Mouse (Mus musculus) limb, embryonic 15.5 days (tissue): ENCODE measurements around the gene Smad1. TPM values are rescaled to one million over a fixed set of nuclear protein-coding genes. Genes with fewer than 3 reads are reported as not detected.
A peak's percentile ranks its signal among the peaks of the same experiment; 100 is the strongest.

Experiments used
- ATAC-seq: fragments of 200-750 bp; cut with Nextera tagmentation; 2 replicates; pipeline ENCODE4 v1.8.0; 2017; ENCODE audit warnings: low read depth, moderate TSS enrichment; ENCODE audit not compliant: insufficient number of reproducible peaks, low FRiP score, low TSS enrichment
- H3K27ac ChIP-seq: fragments of 300-500 bp; sonication (generic); 2 replicates; pipeline ENCODE4 v1.5.1; 2015; ENCODE audit warnings: moderate library complexity, mild to moderate bottlenecking, inconsistent platforms
- H3K27me3 ChIP-seq: fragments of 300-500 bp; sonication (generic); 2 replicates; pipeline ENCODE4 v1.6.1; 2015; ENCODE audit warnings: inconsistent platforms
- H3K36me3 ChIP-seq: fragments of 300-500 bp; sonication (generic); 2 replicates; pipeline ENCODE4 v1.6.1; 2015; ENCODE audit warnings: inconsistent platforms
- H3K4me1 ChIP-seq: fragments of 300-500 bp; sonication (generic); 2 replicates; pipeline ENCODE4 v1.6.1; 2015; ENCODE audit warnings: inconsistent platforms
- H3K4me2 ChIP-seq: fragments of 300-500 bp; sonication (generic); 2 replicates; pipeline ENCODE4 v1.6.1; 2015; ENCODE audit warnings: mild to moderate bottlenecking, inconsistent platforms
- H3K4me3 ChIP-seq: fragments of 300-500 bp; sonication (generic); 2 replicates; pipeline ENCODE4 v1.5.1; 2015; ENCODE audit warnings: mild to moderate bottlenecking, inconsistent platforms
- H3K9ac ChIP-seq: fragments of 300-500 bp; sonication (generic); 2 replicates; pipeline ENCODE4 v1.6.1; 2015; ENCODE audit warnings: inconsistent platforms
- H3K9me3 ChIP-seq: fragments of 300-500 bp; sonication (generic); 2 replicates; pipeline ENCODE4 v1.6.1; 2016; ENCODE audit warnings: inconsistent platforms
- WGBS: fragments of 180-500 bp; shearing (Covaris S2); methylation state at CpG from one replicate; pipeline ENCODE4 v1.1.7; 2015; 5-methylcytosine and 5-hydroxymethylcytosine counted together
- polyA plus RNA-seq: library from polyadenylated mRNA; unstranded; fragments of >200 nt; fragmentation: Nextera tagmentation; extraction: Ambion mirVana; gene quantifications from 2 replicates; pipeline ENCODE4 v1.2.1, GENCODE M21; 2015

Smad1 gene
- polyA plus RNA-seq, 1 experiment from 2014 or later, result 54.2 TPM

DNA sequence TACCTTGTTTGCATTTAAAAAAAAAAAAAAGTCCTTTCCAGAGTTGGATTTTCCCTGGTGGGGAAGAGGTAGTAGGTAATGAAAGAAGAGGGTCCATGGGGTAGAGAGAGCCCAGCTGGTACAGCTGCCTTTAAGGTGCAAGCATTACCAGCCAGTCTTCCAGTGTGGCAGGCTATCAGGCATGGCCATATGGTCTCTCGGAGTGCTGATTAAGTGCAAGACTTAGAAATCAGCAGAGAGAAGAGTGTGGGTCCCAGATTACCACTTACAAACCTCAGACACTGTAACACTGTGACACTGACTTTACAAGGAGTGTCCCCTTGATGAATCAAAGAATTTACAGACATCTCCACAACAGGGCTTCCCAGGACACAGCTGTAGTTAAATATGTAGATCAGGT is 18.9 kb downstream of the Smad1 start:
- Histone ChIP-seq H3K36me3 (0 out of 2 replicates have a peak, but pooled peaks cover 4% of the 10 kb centered on the region), H3K27me3 (no peaks in the 10 kb centered on the region), H3K9me3 (no peaks in the 10 kb centered on the region), H3K4me2 (no peak overlapping the region), H3K4me1 (peaks cover 58% of the 10 kb centered on the region), H3K4me3 (no peak overlapping the region), H3K9ac (no peak overlapping the region), H3K27ac (no peak overlapping the region)
- WGBS, result 39% methylated on average over 1 of the region's 1 CpGs
- ATAC-seq, result no peak

DNA sequence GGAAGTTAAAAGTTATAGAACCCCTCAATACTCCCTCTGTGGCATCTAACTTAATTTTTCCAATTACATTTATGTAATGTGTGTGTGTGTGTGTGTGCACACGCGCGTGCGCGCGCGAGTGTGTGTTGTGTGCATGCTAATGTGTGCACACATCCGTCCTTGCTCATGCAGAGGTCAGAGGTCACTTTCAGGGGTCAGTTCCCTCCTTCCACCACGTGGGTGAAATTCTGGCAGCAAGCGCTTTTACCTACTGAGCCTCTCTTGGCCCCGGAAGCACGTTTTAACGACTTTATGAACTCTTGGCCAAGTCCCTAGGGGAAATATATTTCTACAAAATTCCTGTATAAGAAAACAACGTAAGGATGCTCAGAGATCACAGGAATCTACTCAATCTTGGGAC is 19.3 kb downstream of the Smad1 start:
- Histone ChIP-seq H3K27ac (no peak overlapping the region), H3K36me3 (0 out of 2 replicates have a peak, but pooled peaks cover 4% of the 10 kb centered on the region), H3K27me3 (no peaks in the 10 kb centered on the region), H3K9me3 (no peaks in the 10 kb centered on the region), H3K4me1 (peaks cover 61% of the 10 kb centered on the region), H3K4me2 (no peak overlapping the region), H3K4me3 (no peak overlapping the region), H3K9ac (no peak overlapping the region)
- 62% methylated on average over 14 of the region's 14 CpGs for WGBS
- no peak for ATAC-seq

DNA sequence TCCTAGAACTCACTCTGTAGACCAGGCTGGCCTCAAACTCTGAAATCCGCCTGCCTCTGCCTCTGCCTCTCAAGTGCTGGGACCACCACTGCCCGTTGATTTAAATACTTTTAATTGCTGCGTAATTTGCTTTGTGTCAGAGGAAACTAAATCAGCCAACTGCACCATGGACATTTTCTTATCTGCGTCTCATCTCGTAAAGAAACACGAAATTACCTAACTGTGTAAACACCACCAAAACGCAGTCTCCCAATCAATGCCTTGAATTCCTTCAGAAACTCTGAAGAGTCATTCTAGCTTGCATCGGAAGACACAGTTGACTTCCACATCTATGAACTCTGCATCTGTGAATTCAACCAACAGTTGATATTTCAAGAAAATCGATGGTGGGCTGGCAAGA is 22.7 kb downstream of the Smad1 start:
- WGBS, result 79% methylated on average over 9 of the region's 9 CpGs
- ATAC-seq, result no peak
- Histone ChIP-seq H3K27ac (no peak overlapping the region), H3K4me1 (peaks cover 62% of the 10 kb centered on the region), H3K36me3 (peaks cover 9% of the 10 kb centered on the region; the same call in 1 of the 2 replicates), H3K4me2 (no peak overlapping the region), H3K4me3 (no peak overlapping the region), H3K9ac (no peak overlapping the region), H3K27me3 (no peaks in the 10 kb centered on the region), H3K9me3 (no peaks in the 10 kb centered on the region)

DNA sequence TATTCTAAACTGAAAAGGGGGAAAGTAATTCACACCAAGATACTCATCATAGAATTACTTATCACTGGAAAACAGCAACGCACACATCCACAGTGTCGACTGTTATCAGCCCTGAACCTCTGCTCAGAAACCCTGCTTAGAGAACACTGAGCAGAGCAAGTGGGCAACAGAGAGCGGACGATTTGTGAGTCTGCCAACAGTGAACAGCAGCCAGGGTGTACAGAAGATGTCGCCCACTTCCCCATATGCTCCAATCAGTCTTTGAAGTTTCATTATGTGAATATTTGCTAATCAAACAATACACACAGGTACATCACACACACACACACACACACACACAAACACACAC is 23.6 kb downstream of the Smad1 start:
- Histone ChIP-seq H3K4me3 (no peak overlapping the region), H3K4me1 (peaks cover 56% of the 10 kb centered on the region), H3K27me3 (no peaks in the 10 kb centered on the region), H3K9ac (no peak overlapping the region), H3K4me2 (no peak overlapping the region), H3K9me3 (no peaks in the 10 kb centered on the region), H3K27ac (no peak overlapping the region), H3K36me3 (peaks cover 17% of the 10 kb centered on the region)
- ATAC-seq, result no peak
- WGBS, result 74% methylated on average over 5 of the region's 5 CpGs

DNA sequence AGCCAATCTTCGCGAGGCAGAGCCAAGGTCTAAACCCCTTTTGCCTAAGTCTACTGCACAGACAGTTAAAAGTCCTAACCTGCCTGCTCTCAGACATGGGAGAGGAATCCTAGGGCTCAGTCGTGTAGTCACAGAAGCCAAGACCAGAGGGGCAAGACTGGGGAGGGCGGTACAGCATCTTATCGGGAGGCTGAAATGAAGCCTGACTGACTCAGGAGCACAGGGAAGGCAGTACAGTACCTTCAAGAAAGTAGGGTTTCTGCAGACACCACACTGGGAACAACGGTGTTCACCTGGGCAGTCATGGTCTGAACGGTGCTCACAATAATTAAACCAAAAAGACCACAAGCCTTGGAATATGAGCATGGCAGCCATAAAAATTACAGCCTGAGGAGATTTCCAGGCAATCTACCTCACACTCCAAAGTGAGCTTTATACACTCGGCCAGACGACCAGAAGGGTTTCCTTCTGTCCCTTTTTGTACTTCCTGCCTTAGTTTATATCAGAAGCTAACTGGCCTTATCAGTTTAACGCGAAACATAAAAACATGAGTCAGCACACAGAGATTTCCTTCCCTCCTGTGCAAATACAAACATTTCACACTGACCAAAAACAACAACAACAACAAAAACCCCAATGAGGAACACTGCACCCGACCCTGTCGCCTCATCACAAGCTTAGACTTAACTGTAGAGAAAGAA is 24.1 kb downstream of the Smad1 start:
- no peaks in the 10 kb centered on the region for H3K27me3 ChIP-seq
- WGBS, result 44% methylated on average over 13 of the region's 13 CpGs
- no peak overlapping the region for H3K4me3 ChIP-seq
- no peak overlapping the region for H3K4me2 ChIP-seq
- ATAC-seq, result no peak
- H3K36me3 ChIP-seq, result peaks cover 22% of the 10 kb centered on the region
- H3K9me3 ChIP-seq, result no peaks in the 10 kb centered on the region
- H3K9ac ChIP-seq, result no peak overlapping the region
- peaks cover 56% of the 10 kb centered on the region for H3K4me1 ChIP-seq
- peak overlapping the region; percentile 23; the same call in 1 of the 2 replicates for H3K27ac ChIP-seq

DNA sequence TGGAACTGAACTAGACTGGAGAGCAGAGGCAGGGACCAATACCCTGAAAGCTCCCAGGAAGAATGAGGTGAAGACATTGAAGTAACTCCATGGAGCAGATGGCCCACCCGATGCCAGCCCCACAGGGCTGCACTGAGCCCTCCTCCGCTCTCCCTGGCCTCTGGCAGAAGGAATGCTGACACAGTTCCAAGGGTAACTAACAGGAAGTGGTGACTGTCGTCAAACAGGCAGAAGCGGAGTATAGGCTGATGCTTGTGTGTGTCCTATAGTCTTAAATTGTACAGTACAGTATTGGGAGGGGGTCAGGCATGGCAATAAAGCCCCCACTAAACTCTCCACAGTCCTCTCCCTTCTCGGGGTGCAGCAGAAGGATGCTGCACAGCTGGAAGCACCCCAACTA is 24.9 kb downstream of the Smad1 start:
- H3K27ac ChIP-seq, result peak overlapping the region; percentile 23; the same call in 1 of the 2 replicates

DNA sequence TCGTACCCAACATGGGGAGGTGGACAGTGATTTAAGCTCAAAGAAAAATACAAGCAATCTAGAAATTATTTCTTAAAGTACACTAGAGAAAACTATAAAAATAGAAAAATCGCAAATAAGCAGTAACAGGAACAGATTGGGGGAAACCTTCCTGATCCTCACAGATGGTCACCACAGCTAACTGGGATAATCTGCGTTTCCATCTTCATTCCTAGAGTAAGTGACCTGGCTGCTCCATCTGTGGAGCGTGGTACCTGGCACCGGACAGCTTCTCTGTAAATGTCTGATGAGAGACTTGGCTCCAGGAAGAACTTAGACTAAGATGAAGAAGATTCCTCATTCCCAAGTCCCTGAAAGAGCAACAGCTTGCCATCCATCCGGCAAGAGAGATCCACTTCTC is 25.8 kb downstream of the Smad1 start:
- H3K4me3 ChIP-seq, result no peak overlapping the region
- no peak overlapping the region for H3K27ac ChIP-seq
- peaks cover 38% of the 10 kb centered on the region for H3K36me3 ChIP-seq
- no peak overlapping the region for H3K9ac ChIP-seq
- peaks cover 62% of the 10 kb centered on the region for H3K4me1 ChIP-seq
- no peak for ATAC-seq
- WGBS, result 83% methylated on average over 6 of the region's 6 CpGs
- no peak overlapping the region for H3K4me2 ChIP-seq
- no peaks in the 10 kb centered on the region for H3K27me3 ChIP-seq
- no peaks in the 10 kb centered on the region for H3K9me3 ChIP-seq

More for the DNA sequence above, 24.9 kb downstream of the Smad1 start:
- no peak for ATAC-seq
- H3K4me2 ChIP-seq, result no peak overlapping the region
- no peaks in the 10 kb centered on the region for H3K27me3 ChIP-seq
- no peak overlapping the region for H3K4me3 ChIP-seq
- 35% methylated on average over 5 of the region's 5 CpGs for WGBS
- H3K9me3 ChIP-seq, result no peaks in the 10 kb centered on the region
- no peak overlapping the region for H3K9ac ChIP-seq
- peaks cover 60% of the 10 kb centered on the region for H3K4me1 ChIP-seq
- peaks cover 30% of the 10 kb centered on the region for H3K36me3 ChIP-seq

DNA sequence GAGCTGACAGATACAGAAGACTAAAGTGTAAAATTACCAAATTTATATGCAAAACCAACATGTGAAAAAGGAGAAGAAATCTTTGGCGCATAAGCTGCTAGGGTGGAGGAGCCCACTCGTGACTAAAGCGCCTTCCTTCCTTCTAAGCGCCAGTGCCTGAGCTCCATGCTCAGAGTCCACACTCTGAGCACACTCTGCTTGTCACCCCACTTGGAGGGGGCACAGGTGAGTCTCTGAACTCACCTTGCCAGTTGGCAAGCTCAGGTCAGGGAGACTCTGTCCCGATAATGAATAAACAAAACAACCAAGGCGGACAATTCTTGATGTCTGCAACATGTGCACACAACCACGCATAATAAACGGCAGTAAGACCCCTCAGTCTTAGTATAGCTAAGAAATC is 26.4 kb downstream of the Smad1 start:
- Histone ChIP-seq H3K9ac (no peak overlapping the region), H3K36me3 (peaks cover 44% of the 10 kb centered on the region), H3K4me3 (no peak overlapping the region), H3K4me2 (no peak overlapping the region), H3K27ac (no peak overlapping the region), H3K4me1 (peaks cover 64% of the 10 kb centered on the region), H3K9me3 (no peaks in the 10 kb centered on the region), H3K27me3 (no peaks in the 10 kb centered on the region)
- 78% methylated on average over 8 of the region's 8 CpGs for WGBS
- ATAC-seq, result no peak

DNA sequence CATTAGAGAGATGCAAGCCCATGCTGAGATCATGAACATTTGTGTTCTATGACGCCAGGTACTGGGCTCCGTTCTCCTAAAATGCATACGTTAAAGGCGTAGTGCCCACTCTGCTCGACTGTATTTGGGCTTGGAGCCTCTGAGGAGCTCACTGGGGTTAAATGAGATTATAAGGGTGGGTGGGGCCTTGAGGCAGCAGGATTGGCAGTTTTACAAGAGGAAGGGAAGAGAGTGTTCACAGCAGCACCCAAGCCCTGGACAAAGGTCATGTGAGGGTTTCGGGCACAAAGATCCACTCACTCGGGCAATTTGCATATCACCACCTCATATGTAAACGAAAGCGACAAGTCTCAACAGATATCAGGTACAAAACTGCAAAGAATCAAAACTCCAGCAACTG is 26.8 kb downstream of the Smad1 start:
- Histone ChIP-seq H3K27ac (no peak overlapping the region), H3K9me3 (no peaks in the 10 kb centered on the region), H3K4me1 (peaks cover 65% of the 10 kb centered on the region), H3K36me3 (peaks cover 45% of the 10 kb centered on the region), H3K27me3 (no peaks in the 10 kb centered on the region), H3K4me2 (no peak overlapping the region), H3K4me3 (no peak overlapping the region), H3K9ac (no peak overlapping the region)
- ATAC-seq, result no peak
- WGBS, result 61% methylated on average over 9 of the region's 9 CpGs

DNA sequence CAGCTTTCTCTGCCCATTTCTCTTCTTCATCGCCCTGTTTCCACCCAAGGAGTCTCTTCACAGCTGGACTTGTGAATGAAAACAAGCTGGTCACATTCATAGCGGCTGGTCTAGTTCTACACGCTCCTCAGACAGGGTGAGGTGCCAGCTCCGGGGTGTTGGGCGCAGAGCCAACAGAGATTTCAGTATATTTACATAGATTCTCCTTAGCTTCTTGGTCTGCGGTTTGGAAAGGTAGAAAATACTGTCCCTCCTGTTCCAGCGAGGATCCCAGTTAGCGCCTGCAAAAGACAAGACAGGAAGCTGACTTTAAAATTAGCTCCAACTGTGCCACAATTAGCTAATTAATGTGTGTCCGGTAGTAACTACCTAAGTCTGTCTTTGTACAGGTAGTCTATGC is 27.2 kb downstream of the Smad1 start:
- WGBS, result 59% methylated on average over 9 of the region's 9 CpGs
- H3K9me3 ChIP-seq, result no peaks in the 10 kb centered on the region
- no peak for ATAC-seq
- H3K4me1 ChIP-seq, result peaks cover 61% of the 10 kb centered on the region
- no peak overlapping the region for H3K9ac ChIP-seq
- peaks cover 42% of the 10 kb centered on the region for H3K36me3 ChIP-seq
- H3K27me3 ChIP-seq, result no peaks in the 10 kb centered on the region
- H3K27ac ChIP-seq, result no peak overlapping the region
- H3K4me3 ChIP-seq, result no peak overlapping the region
- H3K4me2 ChIP-seq, result no peak overlapping the region

DNA sequence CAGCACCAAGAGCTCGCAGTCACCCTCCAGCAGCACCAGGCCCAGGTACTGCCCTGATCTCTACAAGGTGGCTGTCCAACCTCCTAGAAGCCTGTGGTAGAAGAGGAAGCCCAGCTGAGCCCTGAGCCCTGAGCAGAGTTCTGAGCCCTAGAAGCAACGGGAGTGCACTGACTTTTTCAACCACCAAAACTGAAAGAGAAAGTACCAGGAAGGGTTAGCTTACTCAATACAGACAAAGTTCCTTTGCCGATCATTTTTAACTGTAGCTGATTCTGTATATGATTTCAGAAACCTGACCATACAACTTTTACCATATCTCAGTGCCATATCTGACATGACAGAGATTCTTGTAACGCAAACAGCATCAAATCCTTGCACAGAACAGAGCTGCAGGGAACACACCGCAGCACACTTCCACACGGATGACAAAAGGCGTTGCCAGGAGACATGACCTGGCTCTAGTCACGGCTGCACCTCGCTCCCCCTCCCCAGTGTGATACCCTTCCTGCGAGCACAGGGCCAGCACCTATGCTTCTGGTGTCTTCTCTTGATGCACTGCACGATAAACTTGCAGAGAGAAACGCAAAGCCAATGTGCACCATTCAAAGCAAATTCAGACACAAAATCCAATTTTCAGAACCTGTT is 28.6 kb downstream of the Smad1 start:
- peaks cover 59% of the 10 kb centered on the region for H3K4me1 ChIP-seq
- no peaks in the 10 kb centered on the region for H3K9me3 ChIP-seq
- no peak overlapping the region for H3K4me2 ChIP-seq
- H3K36me3 ChIP-seq, result peaks cover 40% of the 10 kb centered on the region
- no peak overlapping the region for H3K4me3 ChIP-seq
- 90% methylated on average over 12 of the region's 12 CpGs for WGBS
- ATAC-seq, result no peak
- no peak overlapping the region for H3K9ac ChIP-seq
- no peak overlapping the region for H3K27ac ChIP-seq
- no peaks in the 10 kb centered on the region for H3K27me3 ChIP-seq

DNA sequence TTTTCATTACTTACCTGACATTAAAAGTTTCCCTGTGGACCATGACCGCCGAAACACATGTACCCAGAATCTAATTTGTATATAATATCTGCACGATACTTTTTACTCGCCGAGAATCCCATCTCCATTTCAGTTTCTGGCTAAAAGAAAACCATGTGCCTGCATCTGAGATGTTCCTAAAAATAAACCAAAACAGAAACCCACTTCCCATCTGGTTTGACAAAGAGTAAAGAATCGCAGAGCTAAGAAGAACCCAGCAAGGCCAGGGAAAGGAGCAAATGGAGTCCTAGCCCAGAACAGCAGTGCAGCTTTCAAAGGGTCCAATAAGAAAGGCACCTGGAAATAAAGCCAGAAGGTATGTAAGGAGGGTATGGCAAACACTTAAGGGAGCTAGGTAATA is 30.2 kb downstream of the Smad1 start:
- Histone ChIP-seq H3K4me1 (peaks cover 44% of the 10 kb centered on the region), H3K9me3 (no peaks in the 10 kb centered on the region), H3K4me2 (no peak overlapping the region), H3K4me3 (no peak overlapping the region), H3K36me3 (peaks cover 53% of the 10 kb centered on the region), H3K27me3 (no peaks in the 10 kb centered on the region), H3K9ac (no peak overlapping the region), H3K27ac (no peak overlapping the region)
- ATAC-seq, result no peak
- 61% methylated on average over 6 of the region's 6 CpGs for WGBS
